Mouse (Mus musculus): Measurements from ENCODE around the gene Obp2b. TPM values are rescaled to one million over a fixed set of nuclear protein-coding genes. Genes with fewer than 3 reads are reported as not detected.

Gene Obp2b
- total RNA-seq, 4 experiments from 2014 or later: not detected

DNA sequence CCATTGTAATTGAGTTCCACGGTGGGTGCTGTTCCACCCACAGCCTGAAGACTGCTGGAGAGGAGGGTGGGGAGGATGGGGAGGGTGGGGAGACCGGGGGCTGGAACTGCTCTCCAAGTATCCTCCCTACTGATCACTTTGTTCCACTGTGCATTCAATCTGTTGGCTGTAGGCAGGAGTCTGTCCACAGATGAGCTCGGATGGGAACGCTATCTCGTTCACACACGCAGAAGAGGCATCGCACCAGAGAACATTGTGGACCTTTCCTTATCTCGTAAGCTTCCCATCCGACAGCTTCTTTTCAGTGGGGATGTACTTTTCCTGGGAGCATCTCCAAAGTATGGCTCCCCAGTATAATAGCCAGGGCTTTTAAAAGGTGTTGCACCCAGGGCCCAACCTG is 42.3 kb downstream of the Obp2b start:
- DNase-seq: no peak

DNA sequence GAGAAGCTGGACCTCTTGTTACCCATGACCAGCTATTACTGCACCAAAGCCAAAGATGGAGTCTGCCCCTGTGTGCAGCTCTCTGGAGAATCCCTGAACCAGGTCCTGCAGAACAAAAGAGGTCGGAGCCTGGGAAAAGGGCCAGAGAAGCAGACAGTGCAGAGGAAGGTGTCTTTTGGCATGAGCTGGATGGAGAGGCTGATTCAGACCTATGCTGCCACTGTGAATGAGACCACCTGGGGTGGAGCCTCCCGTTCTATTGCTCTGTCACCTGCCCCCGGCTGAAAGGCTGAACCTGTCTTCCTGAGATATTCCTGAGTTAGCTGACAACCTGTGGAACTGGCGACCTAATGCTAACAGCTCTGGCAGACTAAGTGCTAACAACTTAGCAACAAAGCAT is 44.1 kb downstream of the Obp2b start:
- DNase-seq: no peak

DNA sequence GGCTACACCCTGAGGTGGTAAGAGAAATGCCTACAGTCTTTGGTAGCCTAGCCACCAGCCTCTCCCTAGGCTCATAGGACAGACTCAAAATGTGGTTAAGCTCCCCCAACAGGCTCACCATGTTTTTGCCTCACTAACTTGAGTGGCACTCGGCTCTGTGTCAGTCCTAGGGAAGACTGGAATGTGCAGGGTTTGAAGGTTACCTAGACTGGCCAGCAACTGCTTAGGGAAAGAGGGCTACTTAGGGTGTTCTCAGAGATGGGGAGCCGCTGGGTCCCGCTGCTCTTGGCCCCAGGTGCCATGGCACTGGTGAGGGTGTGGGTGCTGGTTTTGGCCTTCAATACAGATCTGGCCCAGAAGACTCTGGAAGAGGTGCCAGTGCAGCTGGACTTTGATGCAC is 45.1 kb downstream of the Obp2b start, which contains the start of gene Gm13539:
Gene Gm13539, plus strand, starts transcription at position 301 of the 400 bp plus-strand sequence.
- DNase-seq: no peak

DNA sequence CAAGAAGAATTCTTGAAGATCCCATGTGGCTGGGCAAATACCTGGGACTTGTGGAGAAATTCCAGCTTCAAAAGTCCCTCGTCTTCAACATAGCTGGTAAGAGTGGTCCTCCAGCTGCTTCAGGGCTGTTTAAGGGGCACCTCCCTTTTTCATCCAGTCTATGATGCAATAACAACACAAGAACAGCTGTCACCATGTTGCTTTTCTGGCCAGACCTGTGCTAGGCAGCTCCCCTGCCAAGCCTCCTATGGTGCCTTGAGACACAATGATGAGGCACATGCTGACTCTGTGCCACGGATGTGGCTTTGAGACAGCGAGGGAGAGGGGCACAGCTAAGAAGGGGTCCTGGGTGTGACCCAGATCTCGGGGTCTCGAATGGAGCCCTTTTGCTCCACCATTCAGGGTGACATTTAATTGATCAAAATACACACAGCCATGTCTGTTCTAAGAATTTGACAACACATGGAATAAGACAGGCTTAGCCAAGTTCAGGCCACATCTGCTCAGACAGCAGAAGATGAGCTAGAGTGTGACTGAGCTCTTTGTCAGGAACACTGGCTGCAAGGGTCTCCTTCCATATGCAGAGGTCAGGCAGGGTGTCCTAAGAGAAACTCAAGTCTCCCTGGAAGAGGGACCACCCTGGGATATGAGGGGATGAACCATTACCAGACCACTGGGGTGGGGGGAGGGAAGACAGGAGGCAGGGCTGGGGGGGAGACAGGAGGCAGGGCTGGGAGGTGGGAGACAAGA is 48.9 kb downstream of the Obp2b start:
- no peak for DNase-seq

DNA sequence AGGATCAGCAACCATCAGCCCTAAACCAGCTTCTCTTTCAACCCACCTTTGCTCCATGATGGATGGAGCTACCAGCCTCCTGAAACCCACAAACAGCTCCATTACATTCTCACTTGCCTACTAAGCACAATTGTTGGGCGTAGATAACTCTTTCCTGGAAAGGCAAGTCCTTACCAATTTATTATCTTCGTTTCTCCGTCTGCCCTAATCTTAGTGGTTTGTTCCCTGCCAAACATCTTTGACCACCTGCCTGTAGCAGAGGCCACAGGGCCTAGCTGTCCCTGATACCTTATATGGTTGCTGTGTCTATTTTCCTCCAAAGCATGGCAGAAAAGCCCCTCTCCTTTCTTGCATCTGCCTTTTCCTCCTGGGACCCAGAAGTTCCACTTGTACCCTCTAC is 52.3 kb downstream of the Obp2b start:
- DNase-seq: no peak

Other genes with a start within 250 kb of the Obp2b start
- not detected for gene Lcn12, start 243.1 kb upstream of the Obp2b start, total RNA-seq (2022)
- gene Fbxw5, start 236.3 kb upstream of the Obp2b start, total RNA-seq (2022): 100 to 1,000 TPM in 3 of 4 experiments, 10 to 100 TPM in 1; 82.5 to 114 (median 107) TPM
- 1 to 10 TPM in 3 of 4 experiments, under 1 TPM in 1; 0.70 to 2.3 (median 1.6) TPM for gene C8g, start 235.3 kb upstream of the Obp2b start, total RNA-seq (2022)
- 10 to 100 TPM; 22.6 to 35.3 (median 30.6) TPM for gene Traf2, start 190.1 kb upstream of the Obp2b start, total RNA-seq (2022)
- 100 to 1,000 TPM; 149 to 331 (median 215) TPM for gene Edf1, start 179.2 kb upstream of the Obp2b start, total RNA-seq (2022)
- gene Mamdc4, start 162.2 kb upstream of the Obp2b start, total RNA-seq (2022): 10 to 100 TPM in 1 of 4 experiments, 1 to 10 TPM in 3; 1.4 to 11.0 (median 4.0) TPM
- gene Phpt1, start 161.8 kb upstream of the Obp2b start, total RNA-seq (2022): 10 to 100 TPM; 61.3 to 76.9 (median 66.1) TPM
- 1 to 10 TPM; 1.6 to 4.8 (median 3.8) TPM for gene Ajm1, start 155.3 kb upstream of the Obp2b start, total RNA-seq (2022)
- gene Rabl6, start 128.5 kb upstream of the Obp2b start, total RNA-seq (2022): 100 to 1,000 TPM; 121 to 178 (median 137) TPM
- gene Ccdc183, start 119.3 kb upstream of the Obp2b start, total RNA-seq (2022): not detected
- 10 to 100 TPM; 18.0 to 47.8 (median 27.3) TPM for gene Tmem141, start 115.0 kb upstream of the Obp2b start, total RNA-seq (2022)
- 1 to 10 TPM; 4.7 to 7.0 (median 5.5) TPM for gene Fcna, start 109.0 kb upstream of the Obp2b start, total RNA-seq (2022)
- gene Lcn8, start 83.9 kb upstream of the Obp2b start, total RNA-seq (2022): not detected
- gene Lcn5, start 79.1 kb upstream of the Obp2b start, total RNA-seq (2022): not detected
- not detected for gene Lcn6, start 60.2 kb upstream of the Obp2b start, total RNA-seq (2022)
- not detected for gene Lcn10, start 54.3 kb upstream of the Obp2b start, total RNA-seq (2022)
- 10 to 100 TPM in 1 of 4 experiments, 1 to 10 TPM in 1, not detected in 2; 3.1 to 30.1 TPM for gene Obp2a, start 37.0 kb upstream of the Obp2b start, total RNA-seq (2022)
- 10 to 100 TPM; 29.9 to 69.4 (median 39.2) TPM for gene Bmyc, start 30.3 kb upstream of the Obp2b start, total RNA-seq (2022)
- gene Lcn3, start 28.6 kb downstream of the Obp2b start, total RNA-seq (2022): not detected
- not detected for gene Lcn11, start 40.0 kb downstream of the Obp2b start, total RNA-seq (2022)
- gene Gm13539, start 45.2 kb downstream of the Obp2b start, total RNA-seq (2022): not detected
- not detected for gene Glt6d1, start 78.8 kb downstream of the Obp2b start, total RNA-seq (2022)
- not detected for gene Lcn9, start 86.1 kb downstream of the Obp2b start, total RNA-seq (2022)
- gene Sohlh1, start 110.2 kb downstream of the Obp2b start, total RNA-seq (2022): not detected
- 10 to 100 TPM in 2 of 4 experiments, 1 to 10 TPM in 2; 1.8 to 12.1 (median 8.0) TPM for gene Kcnt1, start 126.7 kb downstream of the Obp2b start, total RNA-seq (2022)
- gene Camsap1, start 246.3 kb downstream of the Obp2b start, total RNA-seq (2022): 10 to 100 TPM; 36.7 to 45.2 (median 39.8) TPM

Measured in adrenal gland, adult 8-10 months (tissue).